Mouse (Mus musculus) CH12.LX (cell line): Measurements from ENCODE around the gene Tmem117.

Experiments used
- BHLHE40 ChIP-seq: IDR thresholded peaks from 2 replicates; pipeline ENCODE4 v1.6.1; 2011; ENCODE audit warnings: mild to moderate bottlenecking, low read depth, low read length, improper control_type of control experiment
- CTCF ChIP-seq, 2 experiments: IDR thresholded peaks in 1 of 2; conservative IDR thresholded peaks in 1 of 2; 2 replicates each; pipeline ENCODE4 v1.5.1; 2011 to 2012; ENCODE audit warnings: low read depth in 2 of 2, low read length in 2 of 2, improper control_type of control experiment in 1 of 2, inconsistent platforms in 1 of 2, mild to moderate bottlenecking in 1 of 2, moderate library complexity in 1 of 2
- HCFC1 ChIP-seq: IDR thresholded peaks from 2 replicates; pipeline ENCODE4 v1.6.1; 2012; ENCODE audit warnings: low read depth, mild to moderate bottlenecking, inconsistent platforms, low read length, improper control_type of control experiment
- IRF4 ChIP-seq: IDR thresholded peaks from 2 replicates; pipeline ENCODE4 v1.6.1; 2014; ENCODE audit warnings: low read depth, mild to moderate bottlenecking, inconsistent platforms, low read length, improper control_type of control experiment
- MXI1 ChIP-seq: IDR thresholded peaks from 2 replicates; pipeline ENCODE4 v1.6.1; 2011; ENCODE audit warnings: mild to moderate bottlenecking, low read depth, low read length, improper control_type of control experiment
- NELFE ChIP-seq: IDR thresholded peaks from 2 replicates; pipeline ENCODE4 v1.6.1; 2011; ENCODE audit warnings: low read depth, low read length, improper control_type of control experiment
- POLR2A ChIP-seq: IDR thresholded peaks from 2 replicates; pipeline ENCODE4 v1.6.1; 2011; ENCODE audit warnings: low read depth, mild to moderate bottlenecking, improper control_type of control experiment, low read length
- POLR2AphosphoS2 ChIP-seq: IDR thresholded peaks from 2 replicates; pipeline ENCODE4 v1.6.1; 2011; ENCODE audit warnings: low read depth, low read length, improper control_type of control experiment

DNA sequence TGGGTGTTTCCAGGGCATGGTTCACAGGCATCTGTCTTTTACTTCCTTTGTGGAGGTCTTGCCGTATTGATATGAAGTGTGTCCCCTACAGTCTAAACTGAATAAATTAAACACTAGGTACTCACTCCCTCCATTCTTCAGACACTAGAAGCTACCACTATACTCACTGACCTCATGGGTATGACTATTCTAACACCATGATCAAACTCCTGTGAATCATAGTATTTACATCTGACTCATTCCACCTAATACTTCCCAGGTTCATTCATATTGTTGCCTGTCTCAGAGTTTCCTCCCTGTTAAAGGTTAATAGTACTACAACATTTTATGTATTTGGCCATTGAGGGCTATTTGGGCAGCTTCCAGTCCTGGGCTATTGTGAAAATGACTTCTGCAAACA is 274.2 kb downstream of the Tmem117 start:
- no peak for TF ChIP-seq HCFC1
- TF ChIP-seq MXI1, result no peak
- no peak for TF ChIP-seq CTCF (conservative IDR thresholded peaks at IDR 0.05 in 1 of 2, IDR thresholded peaks at IDR 0.05 in 1 of 2; ENCODE audit: low read depth in 2 of 2, low read length in 2 of 2)
- no peak for TF ChIP-seq IRF4
- no peak for TF ChIP-seq POLR2AphosphoS2
- TF ChIP-seq POLR2A, result no peak
- no peak for TF ChIP-seq NELFE
- no peak for TF ChIP-seq BHLHE40
